Mouse (Mus musculus): ENCODE measurements at regions not wholly inside any gene's neighbourhood (a gene's known extent, or its start where the extent isn't known, plus 50 kb on each side); places are given as distances from the start of the nearest gene placed in this dataset.

DNA sequence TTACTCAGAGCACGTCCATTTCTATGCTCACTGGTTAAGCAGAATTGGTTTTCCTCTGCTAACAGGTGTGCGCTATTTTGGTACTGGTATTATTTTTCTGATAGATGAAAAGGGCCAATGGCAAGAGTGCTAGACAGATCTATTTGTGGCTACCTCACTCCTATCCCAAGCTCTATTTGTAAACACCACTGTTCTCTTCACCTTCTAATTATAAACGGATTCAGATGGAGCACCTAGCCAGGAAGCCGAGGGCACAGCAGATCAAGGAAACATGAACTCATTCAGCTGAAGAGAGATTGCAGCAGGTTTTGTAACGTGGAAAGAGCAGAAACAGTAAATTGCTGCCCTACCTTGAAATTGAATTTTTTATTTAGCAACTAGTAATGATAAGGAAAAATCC is 110.2 kb downstream of the Edem1 start:
- TF ChIP-seq CTCF (IDR thresholded peaks at IDR 0.05; ENCODE audit: low read depth) (no peak), EP300 (IDR thresholded peaks at IDR 0.05; ENCODE audit: low read depth) (no peak)

Data from heart, postnatal 0 days (tissue).